Mouse (Mus musculus): ENCODE measurements around the gene Hoxc9. TPM values are rescaled to one million over a fixed set of nuclear protein-coding genes. Genes with fewer than 3 reads are reported as not detected.

Gene Hoxc9
- total RNA-seq, 2 experiments from 2014 or later: not detected

GRCm38 (mm10) chr15:102963671-102964640, 12.3 kb upstream of the Hoxc9 start:
- no peak for TF ChIP-seq CTCF (conservative IDR thresholded peaks at IDR 0.05)
- Histone ChIP-seq H3K4me3 (no peak overlapping the region), H3K27ac (no peak overlapping the region)
- no peak for DNase-seq (ENCODE audit: low spot score in 2 of 2)

DNA sequence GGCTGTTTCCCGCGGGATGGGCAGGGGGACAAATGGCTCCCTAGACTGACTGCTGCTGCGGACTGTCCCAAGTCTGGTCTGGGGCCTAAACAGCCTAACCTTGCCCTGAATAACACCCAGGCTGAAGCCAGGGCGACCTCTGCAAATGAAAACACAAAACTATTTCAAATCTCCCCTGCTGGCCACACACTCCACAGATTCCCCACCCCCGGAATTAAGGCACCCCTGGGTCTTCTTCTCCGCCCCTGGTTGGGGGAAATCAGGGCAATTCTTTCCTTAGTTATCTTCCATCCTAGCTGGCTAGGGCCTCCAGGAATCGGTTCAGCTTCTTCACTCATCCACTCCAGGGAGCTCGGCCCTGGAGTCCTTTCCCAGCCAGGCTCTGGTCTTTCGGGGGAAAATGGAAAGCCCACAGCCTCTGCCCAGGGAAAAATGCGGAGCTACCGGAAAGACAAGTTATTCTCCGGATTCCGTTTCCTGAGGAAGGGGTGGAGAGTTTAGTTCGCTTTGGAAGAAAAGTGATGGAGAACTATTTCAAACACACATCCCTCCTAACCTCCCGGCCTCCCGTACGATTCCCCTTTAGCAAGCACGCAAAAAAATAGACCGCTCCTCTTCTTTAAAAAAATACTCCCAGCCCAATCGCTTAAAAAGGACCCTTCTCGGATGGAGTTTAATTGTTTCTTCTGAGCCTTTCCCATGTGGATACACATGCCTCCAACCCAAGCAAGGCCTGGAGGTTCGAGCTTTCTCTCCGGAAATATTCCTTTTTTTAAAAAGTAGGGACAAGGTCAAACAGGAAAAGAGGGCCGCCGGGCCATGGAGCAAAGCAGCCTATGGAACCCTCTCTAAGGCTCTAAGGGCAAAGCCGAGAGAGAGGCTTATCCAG, 11.0 kb upstream of the Hoxc9 start:
- no peak overlapping the region for H3K4me3 ChIP-seq
- no peak for TF ChIP-seq CTCF (conservative IDR thresholded peaks at IDR 0.05)
- no peak for DNase-seq (ENCODE audit: low spot score in 2 of 2)
- H3K27ac ChIP-seq: no peak overlapping the region

GRCm38 (mm10) chr15:102965892-102966775, 10.1 kb upstream of the Hoxc9 start:
- Histone ChIP-seq H3K4me3 (no peak overlapping the region), H3K27ac (no peak overlapping the region)
- peak; percentile 64 for TF ChIP-seq CTCF (conservative IDR thresholded peaks at IDR 0.05)
- DNase-seq (ENCODE audit: low spot score in 2 of 2): no peak

DNA sequence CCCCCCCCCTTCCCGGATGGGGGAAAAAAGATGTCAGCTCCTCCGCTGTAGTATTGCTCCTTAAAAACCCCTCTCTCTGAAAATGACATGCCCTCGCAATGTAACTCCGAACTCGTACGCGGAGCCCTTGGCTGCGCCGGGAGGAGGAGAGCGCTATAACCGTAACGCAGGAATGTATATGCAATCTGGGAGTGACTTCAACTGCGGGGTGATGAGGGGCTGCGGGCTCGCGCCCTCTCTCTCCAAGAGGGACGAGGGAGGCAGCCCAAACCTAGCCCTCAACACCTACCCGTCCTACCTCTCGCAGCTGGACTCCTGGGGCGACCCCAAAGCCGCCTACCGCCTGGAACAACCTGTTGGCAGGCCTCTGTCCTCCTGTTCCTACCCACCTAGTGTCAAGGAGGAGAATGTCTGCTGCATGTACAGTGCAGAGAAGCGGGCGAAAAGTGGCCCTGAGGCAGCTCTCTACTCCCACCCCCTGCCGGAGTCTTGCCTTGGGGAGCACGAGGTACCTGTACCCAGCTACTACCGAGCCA, 9.4 kb upstream of the Hoxc9 start, which contains the start of gene Hoxc10:
Gene Hoxc10 (plus strand): TSS at position 21 of the 536 bp plus-strand sequence.
- TF ChIP-seq CTCF (conservative IDR thresholded peaks at IDR 0.05): no peak

GRCm38 (mm10) chr15:102967312-102967510, 9.0 kb upstream of the Hoxc9 start, which contains the start of gene Hoxc5:
Hoxc5 (plus strand) TSS chr15:102967443.
- no peak for DNase-seq (ENCODE audit: low spot score in 2 of 2)
- TF ChIP-seq CTCF (conservative IDR thresholded peaks at IDR 0.05): no peak
- H3K4me3 ChIP-seq: no peak within 1 kb of the TSS
- no peak within 1 kb of the TSS for H3K27ac ChIP-seq

More for the DNA sequence above, 9.4 kb upstream of the Hoxc9 start, which contains the start of gene Hoxc10:
- DNase-seq (ENCODE audit: low spot score in 2 of 2): no peak
- H3K27ac ChIP-seq: no peak within 1 kb of the TSS
- no peak within 1 kb of the TSS for H3K4me3 ChIP-seq

DNA sequence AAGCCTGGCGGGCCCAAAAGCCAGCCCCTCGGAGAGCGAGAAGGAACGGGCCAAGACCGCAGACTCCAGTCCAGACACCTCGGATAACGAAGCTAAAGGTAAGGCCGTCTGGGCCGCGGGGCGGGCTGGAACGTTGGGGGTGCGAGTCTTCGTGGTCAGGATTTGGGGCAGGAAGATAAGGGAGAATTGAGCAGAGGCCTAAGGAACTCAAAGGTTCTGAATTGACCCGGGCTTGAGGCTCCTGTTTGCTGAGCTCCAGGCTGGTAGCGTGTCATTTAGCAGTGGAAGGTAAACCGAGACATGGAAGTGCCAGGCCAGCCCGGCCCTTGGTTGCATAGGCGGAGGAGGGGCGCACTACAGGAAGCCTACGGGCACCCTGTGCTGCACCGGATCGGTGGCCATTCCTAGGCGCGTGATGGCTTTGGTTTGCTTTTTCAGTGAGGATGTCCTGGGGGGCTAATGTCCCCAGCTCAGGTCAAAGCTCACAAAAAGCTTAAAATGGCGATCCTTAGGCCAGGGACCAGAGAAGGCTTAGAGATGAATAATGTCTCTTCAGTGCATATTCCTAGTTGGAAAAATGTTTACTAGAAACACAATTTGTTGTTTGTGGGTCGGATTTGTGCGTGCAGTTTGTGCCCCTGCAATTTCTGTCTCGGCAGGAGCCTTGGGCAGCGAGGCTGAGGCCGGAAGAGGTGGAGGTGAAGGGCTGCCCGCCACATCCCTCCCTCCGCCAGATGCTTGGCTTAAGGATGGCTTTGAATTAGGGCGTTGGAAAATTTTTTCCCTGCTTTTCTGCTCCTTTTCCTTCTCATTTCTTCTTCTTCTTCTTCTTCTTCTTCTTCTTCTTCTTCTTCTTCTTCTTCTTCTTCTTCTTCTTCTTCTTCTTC, 8.5 kb upstream of the Hoxc9 start:
- DNase-seq (ENCODE audit: low spot score in 2 of 2): no peak
- Histone ChIP-seq H3K27ac (no peak overlapping the region), H3K4me3 (no peak overlapping the region)
- no peak for TF ChIP-seq CTCF (conservative IDR thresholded peaks at IDR 0.05)

DNA sequence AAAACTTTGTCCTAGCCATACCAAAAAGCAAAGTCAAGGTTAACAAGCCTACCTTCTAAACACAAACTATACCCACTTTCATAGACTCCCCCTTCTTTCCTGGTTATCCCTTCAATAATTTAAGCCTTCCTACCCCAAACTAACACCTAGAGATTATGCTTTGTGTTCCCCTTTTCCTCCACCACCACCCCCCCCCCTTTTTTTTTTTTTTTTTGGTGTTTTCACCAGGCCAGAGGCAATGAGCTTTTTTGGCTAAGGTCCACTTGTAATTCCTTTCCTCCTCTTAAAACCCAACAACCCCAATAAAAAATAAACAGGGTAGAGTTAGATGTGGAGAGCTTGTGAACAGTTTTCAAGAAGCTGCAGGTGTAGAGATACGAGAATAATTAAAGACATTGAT, 6.9 kb upstream of the Hoxc9 start:
- Histone ChIP-seq H3K27ac (no peak overlapping the region), H3K4me3 (no peak overlapping the region)
- no peak for TF ChIP-seq CTCF (conservative IDR thresholded peaks at IDR 0.05)
- DNase-seq (ENCODE audit: low spot score in 2 of 2): no peak

DNA sequence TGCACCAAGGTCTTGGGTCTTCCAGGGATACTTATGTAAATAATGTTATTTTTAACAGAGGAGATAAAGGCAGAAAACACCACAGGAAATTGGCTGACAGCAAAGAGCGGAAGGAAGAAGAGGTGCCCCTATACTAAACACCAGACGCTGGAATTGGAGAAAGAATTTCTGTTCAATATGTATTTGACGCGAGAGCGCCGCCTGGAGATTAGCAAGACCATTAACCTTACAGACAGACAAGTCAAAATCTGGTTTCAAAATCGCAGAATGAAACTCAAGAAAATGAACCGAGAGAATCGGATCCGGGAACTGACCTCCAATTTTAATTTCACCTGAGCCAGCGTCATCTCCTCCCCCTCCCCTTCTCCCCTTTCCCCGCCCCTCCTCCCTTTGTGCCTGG, 5.5 kb upstream of the Hoxc9 start:
- TF ChIP-seq CTCF (conservative IDR thresholded peaks at IDR 0.05): peak; percentile 74
- no peak overlapping the region for H3K27ac ChIP-seq
- no peak overlapping the region for H3K4me3 ChIP-seq
- peak; percentile 22 to 26 for DNase-seq (ENCODE audit: low spot score in 2 of 2)

GRCm38 (mm10) chr15:102972254-102972653, 4.0 kb upstream of the Hoxc9 start:
- no peak for DNase-seq (ENCODE audit: low spot score in 2 of 2)
- Histone ChIP-seq H3K4me3 (no peak overlapping the region), H3K27ac (no peak overlapping the region)
- TF ChIP-seq CTCF (conservative IDR thresholded peaks at IDR 0.05): no peak

GRCm38 (mm10) chr15:102972753-102973152, 3.5 kb upstream of the Hoxc9 start:
- no peak overlapping the region for H3K4me3 ChIP-seq
- H3K27ac ChIP-seq: no peak overlapping the region
- DNase-seq (ENCODE audit: low spot score in 2 of 2): no peak
- TF ChIP-seq CTCF (conservative IDR thresholded peaks at IDR 0.05): no peak

GRCm38 (mm10) chr15:102975034-102975433, 1.2 kb upstream of the Hoxc9 start:
- H3K27ac ChIP-seq: no peak overlapping the region
- no peak for TF ChIP-seq CTCF (conservative IDR thresholded peaks at IDR 0.05)
- no peak for DNase-seq (ENCODE audit: low spot score in 2 of 2)
- H3K4me3 ChIP-seq: no peak overlapping the region

Measured in layer of hippocampus, adult 2 months (tissue).